Mouse (Mus musculus) embryonic facial prominence, embryonic 14.5 days (tissue): Measurements from ENCODE around the gene Iqgap2. TPM values are rescaled to one million over a fixed set of nuclear protein-coding genes. Genes with fewer than 3 reads are reported as not detected.

Experiments used
- ATAC-seq: fragments of 200-750 bp; cut with Nextera tagmentation; 2 replicates; pipeline ENCODE4 v1.8.0; 2017; ENCODE audit warnings: low read depth, moderate number of reproducible peaks, moderate TSS enrichment
- DNase-seq: peaks from one replicate; pipeline ENCODE4 v3.0.0-alpha.2; 2015; ENCODE audit warnings: low spot score
- H3K27ac ChIP-seq: fragments of 300-500 bp; sonication (generic); replicated peaks from 2 replicates; pipeline ENCODE4 v1.5.1; 2014; ENCODE audit warnings: low read depth, mild to moderate bottlenecking, low read length, moderate library complexity
- H3K27me3 ChIP-seq: fragments of 300-500 bp; sonication (generic); replicated peaks from 2 replicates; pipeline ENCODE4 v1.6.1; 2014; ENCODE audit warnings: low read length; ENCODE audit not compliant: control insufficient read depth, insufficient read depth
- H3K36me3 ChIP-seq: fragments of 300-500 bp; sonication (generic); 2 replicates; pipeline ENCODE4 v1.6.1; 2014; ENCODE audit warnings: low read length, mixed read lengths; ENCODE audit not compliant: control insufficient read depth, insufficient read depth
- H3K4me1 ChIP-seq: fragments of 300-500 bp; sonication (generic); 2 replicates; pipeline ENCODE4 v1.6.1; 2014; ENCODE audit warnings: antibody characterized with exemption, low read length; ENCODE audit not compliant: control insufficient read depth, insufficient read depth
- H3K4me2 ChIP-seq: fragments of 300-500 bp; sonication (generic); 2 replicates; pipeline ENCODE4 v1.6.1; 2014; ENCODE audit warnings: low read depth, mild to moderate bottlenecking, low read length, moderate library complexity, mixed read lengths
- H3K4me3 ChIP-seq: fragments of 300-500 bp; sonication (generic); 2 replicates; pipeline ENCODE4 v1.5.1; 2014; ENCODE audit warnings: low read depth, mild to moderate bottlenecking, low read length
- H3K9ac ChIP-seq: fragments of 300-500 bp; sonication (generic); 2 replicates; pipeline ENCODE4 v1.6.1; 2014; ENCODE audit warnings: low read depth, mild to moderate bottlenecking, low read length, moderate library complexity, mixed read lengths
- H3K9me3 ChIP-seq: fragments of 300-500 bp; sonication (generic); 2 replicates; pipeline ENCODE4 v1.6.1; 2016; ENCODE audit warnings: low read length; ENCODE audit not compliant: control insufficient read depth
- WGBS: fragments of 180-500 bp; shearing (Covaris S2); extraction: QIAGEN DNeasy Blood & Tissue Kit; methylation state at CpG from one replicate; pipeline ENCODE4 v1.1.7; 2014; 5-methylcytosine and 5-hydroxymethylcytosine counted together
- polyA plus RNA-seq: library from polyadenylated mRNA; unstranded; fragments of >200 nt; fragmentation: Nextera tagmentation; extraction: Ambion mirVana; gene quantifications from 2 replicates; pipeline ENCODE4 v1.2.1, GENCODE M21; 2014

Gene Iqgap2
- polyA plus RNA-seq, 1 experiment from 2014 or later, result 13.7 TPM

- H3K9ac ChIP-seq, result no peak overlapping the region
- H3K9me3 ChIP-seq, result no peaks in the 10 kb centered on the region
- no peak overlapping the region for H3K27ac ChIP-seq
- no peaks in the 10 kb centered on the region for H3K27me3 ChIP-seq
- 66% methylated on average over 6 of the region's 6 CpGs for WGBS
- DNase-seq (peak; percentile 56), ATAC-seq (no peak; the same call in 1 of the 2 replicates)
- 0 out of 2 replicates have a peak overlapping the region, but pooled peaks have one; percentile 5 for H3K4me2 ChIP-seq
- H3K4me1 ChIP-seq, result peaks cover 4% of the 10 kb centered on the region; the same call in 1 of the 2 replicates
- H3K4me3 ChIP-seq, result no peak overlapping the region
- H3K36me3 ChIP-seq, result no peaks in the 10 kb centered on the region
These were observed 100.8 kb downstream of the Iqgap2 start for GRCm38 (mm10) chr13:95790883-95791282.

- ATAC-seq, result peak; percentile 39; the same call in 1 of the 2 replicates
These were observed 102.9 kb downstream of the Iqgap2 start for GRCm38 (mm10) chr13:95788631-95789376.

DNA sequence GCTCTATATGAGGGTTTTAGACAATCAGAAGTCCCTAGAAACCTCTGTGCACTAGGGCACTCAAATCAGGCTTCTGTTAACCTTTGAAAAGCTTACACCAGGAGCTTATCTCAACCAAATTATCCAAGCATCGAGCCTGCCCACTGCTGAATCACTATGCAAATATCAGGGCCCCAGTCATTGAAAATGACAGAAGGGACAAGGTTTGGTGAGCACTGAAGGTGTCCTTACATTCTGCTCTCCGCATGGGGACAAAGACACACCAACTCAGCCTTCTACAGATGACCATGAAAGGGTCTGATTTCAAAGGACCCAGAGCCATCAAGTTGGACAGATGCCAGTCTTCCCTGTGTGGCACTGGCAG is 108.8 kb downstream of the Iqgap2 start:
- Histone ChIP-seq H3K4me1 (peaks cover 18% of the 10 kb centered on the region), H3K27me3 (no peaks in the 10 kb centered on the region), H3K9ac (no peak overlapping the region), H3K4me2 (no peak overlapping the region), H3K27ac (no peak overlapping the region), H3K36me3 (no peaks in the 10 kb centered on the region), H3K9me3 (no peaks in the 10 kb centered on the region), H3K4me3 (no peak overlapping the region)
- 66% methylated on average over 2 of the region's 2 CpGs for WGBS
- no peak for ATAC-seq
- no peak for DNase-seq

More at GRCm38 (mm10) chr13:95788631-95789376, 102.9 kb downstream of the Iqgap2 start:
- no peak overlapping the region for H3K27ac ChIP-seq
- H3K27me3 ChIP-seq, result no peaks in the 10 kb centered on the region
- no peaks in the 10 kb centered on the region for H3K36me3 ChIP-seq
- no peak overlapping the region for H3K4me3 ChIP-seq
- H3K4me1 ChIP-seq, result peaks cover 8% of the 10 kb centered on the region; the same call in 1 of the 2 replicates
- H3K4me2 ChIP-seq, result no peak overlapping the region
- H3K9ac ChIP-seq, result no peak overlapping the region
- no peaks in the 10 kb centered on the region for H3K9me3 ChIP-seq
- 69% methylated on average over 10 of the region's 10 CpGs for WGBS
- DNase-seq, result peak; percentile 66

DNA sequence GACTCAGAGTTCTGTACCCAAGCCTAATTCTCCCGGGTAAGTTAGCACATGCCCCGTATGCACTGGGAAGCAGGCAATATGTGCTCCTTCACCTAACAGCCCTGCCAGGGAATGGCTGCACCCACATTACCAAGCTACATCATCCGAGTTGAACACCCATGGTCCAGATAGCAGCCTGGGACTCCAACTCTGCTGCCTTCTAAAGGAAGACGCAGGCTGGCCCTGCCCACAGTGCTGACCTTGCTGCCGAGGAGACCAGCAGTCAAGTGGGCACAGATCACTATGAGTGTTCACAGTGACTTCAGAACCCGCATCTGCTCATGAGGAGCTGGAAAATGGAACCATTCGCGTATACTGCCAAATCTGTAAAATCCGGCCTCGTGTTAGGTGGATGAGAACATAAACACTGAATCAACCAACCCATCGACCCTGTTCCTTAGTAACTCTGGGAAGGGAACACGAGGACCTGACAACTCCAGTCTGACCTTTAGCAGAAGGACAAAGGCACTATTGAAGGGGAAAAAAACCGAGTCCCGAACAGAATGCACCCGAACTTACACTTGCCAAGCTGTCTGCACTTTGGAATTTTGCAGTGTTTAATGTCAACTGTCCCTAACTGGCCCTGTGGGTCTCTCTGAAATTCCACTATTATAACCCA is 109.3 kb downstream of the Iqgap2 start:
- ATAC-seq (no peak), DNase-seq (no peak)
- no peaks in the 10 kb centered on the region for H3K9me3 ChIP-seq
- H3K4me1 ChIP-seq, result peaks cover 20% of the 10 kb centered on the region
- no peaks in the 10 kb centered on the region for H3K27me3 ChIP-seq
- WGBS, result 66% methylated on average over 15 of the region's 15 CpGs
- H3K27ac ChIP-seq, result no peak overlapping the region
- H3K4me2 ChIP-seq, result no peak overlapping the region
- no peak overlapping the region for H3K4me3 ChIP-seq
- H3K9ac ChIP-seq, result no peak overlapping the region
- no peaks in the 10 kb centered on the region for H3K36me3 ChIP-seq

DNA sequence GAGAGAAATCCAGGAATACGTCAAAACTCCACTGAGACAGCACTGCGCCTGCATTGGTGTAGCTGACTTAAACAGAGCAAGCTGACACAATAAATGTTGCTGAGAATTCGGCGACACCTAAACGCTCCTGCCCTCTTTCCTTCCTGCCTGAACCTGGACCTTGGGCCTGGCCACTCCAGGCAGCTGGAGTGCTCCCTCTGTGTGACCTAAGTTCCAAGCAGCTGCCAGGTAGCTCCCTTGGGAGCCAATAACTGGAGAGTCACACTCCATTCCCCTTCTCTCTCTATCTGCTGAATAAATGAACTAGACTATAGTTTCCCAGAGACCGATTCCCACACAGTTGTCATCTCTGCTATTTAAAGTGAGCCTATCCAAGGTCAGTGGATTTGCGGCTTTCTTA is 111.7 kb downstream of the Iqgap2 start:
- H3K4me1 ChIP-seq, result peaks cover 16% of the 10 kb centered on the region
- no peaks in the 10 kb centered on the region for H3K27me3 ChIP-seq
- no peak overlapping the region for H3K4me2 ChIP-seq
- no peak for ATAC-seq
- no peak for DNase-seq
- H3K27ac ChIP-seq, result peak overlapping the region; percentile 28; the same call in 1 of the 2 replicates
- WGBS, result 65% methylated on average over 7 of the region's 7 CpGs
- H3K4me3 ChIP-seq, result no peak overlapping the region
- no peak overlapping the region for H3K9ac ChIP-seq
- no peaks in the 10 kb centered on the region for H3K9me3 ChIP-seq
- no peaks in the 10 kb centered on the region for H3K36me3 ChIP-seq

- 57% methylated on average over 8 of the region's 8 CpGs for WGBS
- peak overlapping the region; percentile 2; the same call in 1 of the 2 replicates for H3K4me2 ChIP-seq
- no peak for ATAC-seq
These were observed 112.5 kb downstream of the Iqgap2 start for GRCm38 (mm10) chr13:95779261-95779660.

DNA sequence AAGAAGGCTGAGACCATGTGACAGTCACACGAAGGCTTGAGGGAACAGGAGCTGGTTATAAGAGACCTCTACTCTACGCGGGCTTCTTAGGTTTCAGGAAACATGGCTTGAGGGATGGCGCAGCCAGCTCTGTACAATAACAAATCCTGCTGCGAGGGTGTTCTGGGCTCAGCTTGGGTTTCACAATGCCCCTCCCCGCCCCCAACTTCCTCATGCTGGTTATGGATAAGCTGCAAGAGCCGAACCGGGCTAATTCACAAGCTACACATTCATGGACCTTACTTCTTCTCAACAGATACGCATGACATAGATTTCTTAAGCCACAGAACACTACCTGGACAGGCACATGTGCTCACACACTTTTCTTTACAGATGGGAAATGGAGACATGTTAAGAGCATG is 113.0 kb downstream of the Iqgap2 start:
- Histone ChIP-seq H3K27ac (no peak overlapping the region), H3K27me3 (no peaks in the 10 kb centered on the region)
- WGBS, result 19% methylated on average over 9 of the region's 9 CpGs

More at GRCm38 (mm10) chr13:95779261-95779660, 112.5 kb downstream of the Iqgap2 start:
- no peak for DNase-seq
- no peaks in the 10 kb centered on the region for H3K36me3 ChIP-seq
- no peaks in the 10 kb centered on the region for H3K27me3 ChIP-seq
- H3K27ac ChIP-seq, result no peak overlapping the region
- no peak overlapping the region for H3K4me3 ChIP-seq
- no peaks in the 10 kb centered on the region for H3K9me3 ChIP-seq
- H3K4me1 ChIP-seq, result peaks cover 16% of the 10 kb centered on the region
- H3K9ac ChIP-seq, result no peak overlapping the region

GRCm38 (mm10) chr13:95777651-95778391 is 113.9 kb downstream of the Iqgap2 start:
- no peak overlapping the region for H3K27ac ChIP-seq
- ATAC-seq (no peak), DNase-seq (no peak)
- H3K4me1 ChIP-seq, result peaks cover 16% of the 10 kb centered on the region
- H3K9ac ChIP-seq, result no peak overlapping the region
- H3K9me3 ChIP-seq, result no peaks in the 10 kb centered on the region
- 85% methylated on average over 5 of the region's 5 CpGs for WGBS
- H3K4me3 ChIP-seq, result no peak overlapping the region
- no peaks in the 10 kb centered on the region for H3K27me3 ChIP-seq
- H3K36me3 ChIP-seq, result no peaks in the 10 kb centered on the region
- no peak overlapping the region for H3K4me2 ChIP-seq

More for the DNA sequence above, 113.0 kb downstream of the Iqgap2 start:
- H3K4me1 ChIP-seq, result peaks cover 16% of the 10 kb centered on the region
- ATAC-seq, result peak; percentile 74
- DNase-seq, result peak; percentile 84
- H3K4me3 ChIP-seq, result no peak overlapping the region
- H3K4me2 ChIP-seq, result peak overlapping the region; percentile 2; the same call in 1 of the 2 replicates
- H3K9ac ChIP-seq, result no peak overlapping the region
- H3K9me3 ChIP-seq, result no peaks in the 10 kb centered on the region
- no peaks in the 10 kb centered on the region for H3K36me3 ChIP-seq
